Mouse (Mus musculus) left cerebral cortex, adult 8-10 months (tissue): Measurements from ENCODE around the gene Vav2. TPM values are rescaled to one million over a fixed set of nuclear protein-coding genes. Genes with fewer than 3 reads are reported as not detected.

Source experiments
- DNase-seq, 2 experiments: peaks; one replicate each; pipeline ENCODE4 v3.0.0; 2022; ENCODE audit warnings: low spot score in 2 of 2
- total RNA-seq, 4 experiments: library from RNA; stranded (reverse); gene quantifications; 2 replicates each; pipeline ENCODE4 v1.2.4; 2022

Vav2 gene
- total RNA-seq, 4 experiments from 2014 or later: 9.1 to 11.0 (median 9.8) TPM

DNA sequence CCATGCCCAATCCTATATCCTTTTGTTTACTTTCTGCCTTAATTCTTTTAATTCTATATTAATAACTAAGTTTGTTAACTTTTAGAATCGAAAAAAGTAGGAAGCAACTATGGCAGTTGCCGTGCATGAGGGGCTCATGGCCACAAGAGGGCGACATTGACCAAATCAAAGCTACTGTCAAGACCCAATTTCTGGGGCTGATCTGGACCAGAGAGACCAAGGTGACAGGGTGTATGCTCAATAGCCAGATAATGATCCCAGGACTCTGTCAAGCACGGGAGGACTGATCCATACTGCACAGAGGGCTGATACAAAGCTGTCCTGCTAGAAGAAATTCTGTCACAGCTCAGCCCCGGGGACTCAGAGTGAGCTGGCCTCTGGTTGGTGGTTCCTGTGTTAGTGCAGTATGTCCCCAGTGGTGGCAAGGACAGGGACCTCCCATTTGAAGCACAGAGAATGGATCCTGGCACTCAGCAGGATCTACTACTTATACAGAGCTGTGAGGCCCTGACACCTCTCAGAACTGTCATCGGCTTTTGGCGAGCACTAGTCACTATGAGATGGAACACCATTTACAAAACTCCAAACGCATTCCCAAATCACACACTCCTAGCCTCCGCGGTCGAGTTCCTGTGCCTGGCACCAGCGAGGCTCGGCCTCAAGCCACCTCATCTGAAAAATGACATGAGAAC is 145.8 kb downstream of the Vav2 start:
- DNase-seq: peak in 1 of 2 experiments; percentile 63

DNA sequence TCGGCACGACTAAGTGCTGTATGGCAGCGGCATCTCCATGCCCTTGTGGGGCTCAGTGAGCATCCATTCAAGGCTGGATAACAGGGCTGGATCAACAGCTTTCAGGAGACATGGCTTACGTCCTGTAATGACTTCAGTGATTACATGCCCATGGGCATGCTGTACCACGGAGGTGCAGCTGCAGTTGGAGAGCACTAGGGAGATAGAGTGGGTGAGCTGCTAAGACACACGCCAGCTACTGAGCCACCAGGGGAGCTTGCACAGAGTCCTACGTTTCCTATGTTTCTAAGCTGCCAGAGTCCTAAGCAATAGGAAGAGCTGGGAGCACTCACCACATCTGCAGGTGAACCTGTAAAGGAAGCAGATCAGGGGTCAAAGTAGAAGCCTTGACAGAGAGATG is 148.0 kb downstream of the Vav2 start:
- DNase-seq: no peak

DNA sequence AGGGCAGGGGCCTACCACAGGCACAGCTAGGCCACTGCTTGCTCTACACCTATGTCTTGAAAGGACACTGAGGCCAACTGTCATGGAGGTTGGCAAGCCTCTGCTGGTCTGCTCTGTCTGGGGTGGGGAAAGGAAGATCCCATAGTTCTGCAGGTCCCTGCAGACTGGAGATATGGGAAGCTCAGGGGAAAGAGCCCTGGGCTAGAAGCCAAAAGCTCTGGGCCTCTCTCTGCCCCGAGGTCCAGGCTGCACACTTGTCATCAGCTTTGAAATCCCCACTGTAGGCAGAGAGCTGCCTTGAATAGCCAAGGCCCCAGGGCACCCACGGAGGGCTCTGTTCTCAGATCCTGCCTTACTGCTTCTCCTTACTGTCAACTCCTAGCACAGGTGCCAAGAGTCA is 158.5 kb downstream of the Vav2 start:
- DNase-seq: no peak

DNA sequence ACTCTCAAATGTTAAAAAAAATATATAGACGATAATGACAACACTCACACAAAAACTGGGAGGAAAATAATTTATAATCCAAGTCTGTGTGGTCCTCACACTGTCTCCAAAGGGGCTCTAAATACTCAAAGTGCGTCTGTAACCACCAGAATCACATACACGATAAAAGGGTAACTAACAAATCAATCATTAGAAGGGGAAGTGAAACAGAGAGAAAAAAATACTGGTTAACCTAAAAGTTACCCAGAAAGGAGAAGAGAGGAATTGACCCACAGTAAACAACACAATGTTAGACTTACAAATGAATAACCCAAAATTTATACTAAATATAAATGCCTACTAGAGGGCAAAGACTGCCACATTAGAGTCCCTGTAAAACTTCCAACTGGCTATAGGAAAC is 161.0 kb downstream of the Vav2 start:
- DNase-seq: no peak

DNA sequence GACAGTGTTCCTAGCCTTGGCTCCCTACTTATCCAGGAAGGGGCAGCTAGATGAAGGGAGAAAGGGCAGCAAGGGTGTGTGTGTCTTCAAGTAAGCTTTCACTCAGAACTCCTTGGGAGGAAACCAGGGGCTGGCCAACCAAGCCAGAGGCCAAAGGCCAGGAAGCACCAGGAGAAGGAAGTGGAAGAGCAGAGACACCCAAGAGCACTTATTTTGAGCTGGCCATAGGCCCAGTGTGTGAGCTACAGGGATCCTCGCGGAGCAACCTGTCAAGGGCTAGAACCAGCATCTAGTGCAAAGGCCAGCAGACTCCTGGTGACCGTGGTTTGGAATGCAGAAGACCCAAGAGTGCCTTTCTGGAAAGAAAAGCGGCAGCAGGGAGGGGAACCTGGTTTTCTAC is 163.8 kb downstream of the Vav2 start:
- no peak for DNase-seq

DNA sequence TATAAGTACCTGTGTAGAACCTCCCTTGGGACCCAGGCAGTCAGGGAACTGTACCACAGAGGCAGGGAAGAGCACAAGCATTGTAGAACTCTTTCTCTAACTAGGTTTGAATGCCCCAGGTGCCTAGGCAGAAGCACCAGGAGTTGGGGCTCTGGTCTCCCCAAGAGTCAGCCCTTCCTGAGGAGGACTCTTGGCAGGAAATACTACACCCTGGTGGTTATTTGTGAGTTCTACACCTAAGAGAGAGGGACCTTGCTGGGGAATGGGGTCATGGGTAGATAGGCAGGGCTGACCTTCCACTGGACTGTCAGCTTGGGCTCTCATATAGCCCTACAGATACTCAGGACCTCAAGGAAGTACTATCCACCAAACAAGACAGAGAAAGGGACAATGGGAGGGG is 175.4 kb downstream of the Vav2 start:
- no peak for DNase-seq

DNA sequence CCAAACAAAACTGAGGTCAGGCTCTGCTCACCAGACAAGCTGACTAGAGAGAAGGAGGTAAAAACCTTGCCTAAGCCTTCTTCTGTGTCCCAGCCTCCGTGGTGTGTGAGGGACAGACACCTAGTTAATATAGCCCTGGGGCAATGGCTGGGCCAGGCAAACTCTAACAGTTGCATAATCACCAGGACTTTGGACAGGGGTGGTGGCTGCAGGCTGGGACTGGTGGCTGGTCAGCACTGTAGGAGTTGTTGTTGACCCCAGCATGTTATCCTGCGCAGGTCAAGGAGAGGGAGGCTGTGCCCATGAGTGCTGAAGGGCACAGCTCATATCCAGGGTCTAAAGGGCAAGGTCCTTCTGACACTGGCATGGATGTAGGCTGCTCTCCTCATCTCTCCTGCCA is 178.6 kb downstream of the Vav2 start, which contains the start of gene Sardh:
Gene Sardh, minus strand, starts transcription at position 127 of the 400 bp plus-strand sequence.
- no peak for DNase-seq

DNA sequence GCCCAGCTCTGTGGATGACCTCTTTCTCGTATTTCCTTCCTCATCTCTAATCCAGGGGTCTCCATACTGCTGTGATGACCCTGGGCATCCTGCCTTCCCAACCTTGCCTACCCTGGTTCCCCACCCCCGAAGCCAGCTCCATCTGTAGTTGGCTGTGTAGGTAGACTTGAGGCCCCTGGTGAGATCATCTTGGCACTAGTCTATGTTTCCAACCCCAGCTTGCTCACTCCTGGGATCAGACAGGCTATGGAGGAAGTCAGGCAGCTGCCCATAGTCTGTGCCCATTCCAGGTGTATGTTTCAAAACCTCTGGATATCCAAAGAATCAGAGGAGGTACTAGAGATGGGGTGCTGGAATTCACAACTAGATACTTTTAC is 179.4 kb downstream of the Vav2 start:
- no peak for DNase-seq

DNA sequence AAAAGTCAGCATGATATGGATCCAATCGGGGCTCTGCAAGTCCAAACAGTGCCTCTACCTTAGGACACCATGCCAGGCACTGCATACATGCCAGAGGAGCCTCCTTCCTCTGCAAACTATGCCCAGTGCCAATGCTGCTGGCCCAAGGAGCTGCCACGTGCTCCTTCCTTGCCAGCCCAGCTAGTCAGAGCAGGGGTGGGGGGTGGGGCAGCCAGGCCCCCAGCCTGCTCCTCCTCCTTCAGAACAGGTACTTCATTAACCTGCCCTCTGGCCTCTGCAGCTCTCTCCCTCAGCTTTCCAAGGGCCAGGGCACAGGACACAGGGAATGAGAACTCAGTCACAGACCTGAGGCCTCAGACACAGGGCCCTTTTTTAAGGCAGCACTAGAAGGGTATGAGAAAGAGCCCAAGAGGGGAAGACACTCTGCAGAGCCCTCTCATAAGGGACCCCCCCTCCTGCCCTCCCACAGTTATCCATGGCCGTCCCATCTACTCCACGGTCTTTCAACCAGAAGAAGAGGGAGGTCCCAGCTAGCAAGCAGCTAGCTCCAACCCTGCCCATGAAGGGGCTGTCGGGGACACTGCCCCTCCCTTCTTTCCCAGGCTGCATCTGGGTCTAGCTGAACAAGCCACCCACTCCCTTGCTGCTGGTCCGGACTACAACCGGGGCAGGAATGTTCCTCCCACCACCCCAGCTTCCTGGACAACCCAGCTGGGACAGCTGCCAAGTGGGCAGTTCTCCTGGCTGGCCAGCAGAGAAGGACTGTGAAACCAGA is 179.9 kb downstream of the Vav2 start:
- peak in 1 of 2 experiments; percentile 67 for DNase-seq

DNA sequence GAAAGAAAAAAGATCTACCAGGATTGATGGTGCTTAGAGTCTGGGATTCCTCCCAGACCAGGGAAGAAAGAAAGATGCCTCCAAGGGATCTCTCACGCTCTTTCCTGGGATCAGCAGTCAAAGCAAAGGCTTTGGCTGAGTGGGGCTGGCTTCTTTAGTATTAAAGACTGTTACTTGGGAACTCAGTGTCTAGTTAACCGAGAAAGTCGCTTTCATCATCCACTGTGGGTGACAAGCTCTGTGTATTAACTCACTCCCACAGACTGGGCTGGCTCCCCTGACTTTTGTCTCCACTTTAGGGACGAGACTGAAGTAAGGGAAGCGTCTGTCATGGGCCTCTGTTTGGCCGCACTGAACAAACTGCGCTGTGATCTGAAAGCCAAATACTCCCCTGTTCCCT is 180.9 kb downstream of the Vav2 start:
- DNase-seq: no peak

DNA sequence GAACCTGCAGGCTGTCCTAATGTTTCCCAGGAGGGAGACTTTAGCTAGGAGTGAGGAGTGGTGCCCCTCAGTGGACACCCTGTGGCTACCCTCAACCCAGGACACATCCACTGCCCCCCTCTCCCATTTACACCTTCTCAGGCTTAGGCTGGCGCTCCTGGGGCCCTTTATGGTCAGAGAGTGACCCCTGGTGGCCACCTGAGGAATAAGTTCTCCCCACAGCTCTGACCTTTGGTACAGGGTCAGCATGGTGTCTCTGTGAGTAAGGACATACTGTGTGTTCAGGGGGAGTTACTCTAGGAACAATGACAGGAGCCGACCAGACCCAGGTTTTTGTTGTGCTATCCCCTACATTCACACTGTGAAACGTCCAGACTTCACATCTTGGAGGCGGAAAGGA is 189.5 kb downstream of the Vav2 start:
- DNase-seq: no peak

DNA sequence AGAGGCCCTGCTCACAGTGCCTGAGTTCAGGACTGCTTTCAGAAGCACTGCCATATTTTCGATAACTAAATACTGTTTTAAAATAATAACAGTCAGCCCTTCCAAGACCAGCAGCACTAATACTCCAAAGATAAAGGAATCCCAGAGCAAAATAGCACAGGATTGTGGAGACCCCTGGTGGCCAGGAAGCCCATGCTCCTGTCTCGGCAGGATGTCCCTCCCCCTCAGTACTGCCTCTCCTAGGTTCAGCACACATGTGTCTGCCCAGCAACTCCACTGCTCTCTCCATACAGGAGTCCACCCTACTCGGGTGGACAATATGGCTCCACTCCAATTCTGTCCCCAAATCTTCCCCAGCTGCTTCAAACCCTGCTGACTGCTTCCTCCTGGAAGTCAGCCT is 191.1 kb downstream of the Vav2 start:
- no peak for DNase-seq

DNA sequence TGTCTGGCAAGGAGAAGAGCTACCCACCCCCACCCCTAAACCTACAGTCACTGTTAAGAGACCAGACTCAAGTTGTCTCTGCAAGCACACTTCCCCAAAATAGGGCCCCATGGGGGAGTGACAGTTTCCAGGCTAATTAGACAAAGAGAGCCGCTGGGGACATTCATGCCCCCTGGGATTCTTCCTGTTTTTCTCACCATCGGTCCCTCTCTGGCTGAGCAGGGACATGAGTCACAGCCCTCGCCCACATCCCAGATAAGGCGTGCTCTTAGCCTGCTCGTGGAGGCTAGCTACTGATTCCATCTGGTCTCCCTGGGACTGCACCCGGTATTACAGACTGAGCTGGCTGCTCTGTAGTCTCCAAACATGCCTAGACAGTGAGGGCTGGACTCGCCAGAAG is 194.5 kb downstream of the Vav2 start:
- peak in 1 of 2 experiments; percentile 86 for DNase-seq

DNA sequence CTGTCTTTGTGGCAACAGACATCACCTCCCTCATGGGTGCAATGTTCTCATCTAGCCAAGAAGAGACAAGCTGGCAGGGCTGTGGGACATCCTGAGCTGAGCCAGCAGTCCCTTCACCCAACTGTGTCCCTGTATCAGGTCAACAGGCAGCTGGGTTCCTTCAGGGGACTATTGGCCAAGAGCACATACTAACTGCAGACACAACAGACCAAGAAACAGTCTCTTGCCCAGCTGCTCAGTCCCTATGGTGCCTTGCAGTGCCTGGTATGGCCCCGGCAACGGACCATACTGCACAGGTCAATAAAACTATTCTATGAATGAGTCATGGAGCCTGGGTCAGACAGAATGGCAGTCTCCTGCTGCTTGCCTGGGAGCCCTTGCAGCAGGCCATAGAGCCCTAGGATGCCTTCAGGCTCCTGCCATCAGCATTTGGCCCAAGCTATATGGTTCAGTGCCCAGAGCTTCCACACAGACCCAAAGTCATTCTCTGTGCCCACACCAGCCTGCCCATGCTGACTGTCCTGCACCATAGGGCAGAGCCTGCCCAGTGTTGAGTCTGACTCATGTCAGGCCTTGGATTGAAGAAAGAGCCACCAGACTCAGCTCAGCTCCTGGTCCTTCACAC is 197.2 kb downstream of the Vav2 start:
- DNase-seq: no peak

DNA sequence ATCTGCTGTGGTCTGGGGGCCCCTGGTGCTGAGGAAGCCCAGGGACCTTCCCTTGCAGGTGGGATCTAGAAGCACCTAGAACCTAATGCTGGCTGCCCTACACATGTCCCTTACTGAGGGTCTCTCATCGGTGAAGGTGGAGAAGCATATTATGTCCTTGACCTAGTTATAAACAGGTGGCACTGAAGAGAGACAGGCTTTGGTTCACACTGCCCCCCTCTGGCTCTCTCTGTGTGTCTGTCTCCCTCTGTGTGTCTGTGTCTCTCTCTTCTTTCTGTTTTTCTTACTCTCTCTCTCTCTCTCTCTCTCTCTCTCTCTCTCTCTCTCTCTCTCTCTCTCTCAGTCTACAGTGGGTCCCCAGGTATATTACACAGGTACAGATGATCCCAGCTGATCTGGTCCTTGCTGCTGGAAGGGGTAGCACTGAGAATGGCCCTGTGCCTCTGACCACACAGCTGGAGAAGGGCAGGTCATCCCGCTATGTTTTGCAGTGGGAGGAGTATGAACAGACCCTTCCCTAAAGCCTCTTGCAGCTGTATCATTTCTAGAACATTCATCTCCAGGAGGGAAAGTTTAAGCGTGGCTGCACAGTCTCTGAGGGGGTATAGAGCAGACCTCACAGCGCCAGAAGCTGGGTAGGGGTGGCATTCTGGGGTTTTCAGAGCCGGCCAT is 197.9 kb downstream of the Vav2 start:
- no peak for DNase-seq

DNA sequence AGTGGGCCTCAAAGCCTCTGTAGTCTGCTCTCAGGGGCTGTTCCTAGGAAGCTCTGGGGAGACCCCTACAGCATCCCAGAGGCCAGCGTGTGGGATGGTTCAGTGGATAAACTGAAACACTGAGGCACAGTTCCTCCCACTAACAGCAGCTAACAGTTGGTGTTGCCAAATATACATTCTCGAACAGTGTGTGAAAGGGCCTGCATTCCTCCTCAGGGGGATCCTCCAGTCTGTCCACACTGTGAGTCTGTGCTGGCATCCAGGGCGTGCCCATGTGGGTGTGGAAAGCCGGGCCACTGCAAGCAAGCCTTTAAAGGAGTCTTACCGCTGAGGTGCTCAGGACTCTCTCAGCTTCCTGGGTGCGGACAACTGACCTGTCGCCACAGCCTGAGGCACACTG is 200.3 kb downstream of the Vav2 start:
- peak in 1 of 2 experiments; percentile 76 for DNase-seq

DNA sequence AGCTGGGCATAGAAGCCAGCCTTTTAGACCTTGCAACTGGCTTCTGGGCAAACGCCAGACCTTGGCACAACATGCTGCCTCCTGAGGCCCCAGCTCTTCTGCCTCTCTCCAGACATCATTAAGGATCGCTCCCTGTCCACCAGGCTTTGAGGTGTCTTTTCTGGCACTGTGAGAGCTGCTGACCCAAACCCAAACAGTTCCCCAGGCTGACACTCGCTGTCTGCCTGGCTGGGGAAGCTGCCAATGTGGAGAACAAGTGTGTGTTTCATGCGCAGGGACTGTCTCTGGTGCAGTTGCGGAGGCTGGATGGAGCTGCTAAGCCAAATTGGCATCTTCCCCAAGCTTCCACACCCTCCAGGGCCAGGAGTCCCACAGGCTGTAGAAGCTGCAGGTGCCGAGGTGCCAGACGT is 203.8 kb downstream of the Vav2 start:
- peak; percentile 51 to 86 for DNase-seq

DNA sequence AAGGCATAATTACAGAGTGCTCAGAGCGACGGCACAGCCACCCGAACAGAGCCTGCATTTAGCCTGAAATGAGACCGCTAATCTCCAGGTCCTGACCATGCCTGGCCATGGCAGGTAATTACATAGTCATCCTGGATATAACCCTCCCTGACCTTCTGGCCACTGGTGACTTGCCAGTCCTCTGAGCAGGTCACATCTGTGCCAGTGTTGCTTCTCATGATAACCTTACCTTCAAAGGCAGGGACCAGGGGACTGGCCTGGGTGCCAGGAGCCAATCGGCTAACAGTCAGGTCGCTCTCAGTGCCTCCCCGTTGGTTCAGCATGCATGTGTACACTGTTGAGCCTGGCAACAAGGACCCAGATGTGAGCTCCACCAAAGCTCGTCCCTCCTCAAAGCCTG is 208.3 kb downstream of the Vav2 start:
- no peak for DNase-seq

DNA sequence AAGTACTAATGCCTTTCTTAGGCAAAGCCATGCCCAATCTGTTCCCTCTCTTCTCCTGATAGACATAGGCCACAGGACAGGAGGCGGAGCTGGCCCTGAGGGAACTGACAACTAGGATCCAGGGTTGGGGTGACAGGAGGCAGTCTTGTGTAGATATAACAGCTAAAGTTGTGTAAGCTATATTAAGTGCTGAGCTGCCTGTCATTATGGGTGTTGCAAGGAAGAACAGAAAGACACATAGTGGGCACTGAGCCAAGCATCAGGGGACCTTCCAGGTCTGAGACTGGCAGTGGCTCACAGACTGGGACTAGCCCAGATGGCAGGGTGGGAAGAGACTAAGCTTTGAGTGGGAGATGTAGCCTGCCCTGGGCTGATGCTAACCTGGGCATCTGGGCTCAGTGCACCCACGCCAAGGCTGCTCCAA is 208.7 kb downstream of the Vav2 start:
- peak in 1 of 2 experiments; percentile 61 for DNase-seq

DNA sequence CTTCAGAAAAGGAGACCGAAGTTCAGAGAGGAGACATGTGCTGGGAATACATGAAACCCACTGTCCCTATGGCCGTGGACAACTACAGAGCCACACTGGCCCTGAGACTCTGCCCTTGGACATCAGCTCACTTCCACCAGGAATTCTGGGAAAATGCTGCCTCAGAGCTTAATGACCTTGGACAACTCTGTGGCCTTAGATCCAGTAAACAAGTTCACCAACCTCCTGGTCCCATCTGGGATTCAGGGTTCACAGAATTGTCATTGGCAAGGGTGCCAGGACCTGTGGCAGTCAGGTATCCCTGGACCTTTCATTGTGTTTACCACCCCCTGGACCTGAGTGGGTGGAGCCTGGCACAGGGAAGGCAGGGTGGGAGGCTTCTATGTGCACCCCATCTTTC is 211.3 kb downstream of the Vav2 start:
- DNase-seq: no peak
